Mouse (Mus musculus): ENCODE data around the gene Ubl7. TPM values are rescaled to one million over a fixed set of nuclear protein-coding genes. Genes with fewer than 3 reads are reported as not detected.
A peak's percentile ranks its signal among the peaks of the same experiment; 100 is the strongest.

Ubl7 gene
- polyA plus RNA-seq, 1 experiment, result 35.9 TPM

DNA sequence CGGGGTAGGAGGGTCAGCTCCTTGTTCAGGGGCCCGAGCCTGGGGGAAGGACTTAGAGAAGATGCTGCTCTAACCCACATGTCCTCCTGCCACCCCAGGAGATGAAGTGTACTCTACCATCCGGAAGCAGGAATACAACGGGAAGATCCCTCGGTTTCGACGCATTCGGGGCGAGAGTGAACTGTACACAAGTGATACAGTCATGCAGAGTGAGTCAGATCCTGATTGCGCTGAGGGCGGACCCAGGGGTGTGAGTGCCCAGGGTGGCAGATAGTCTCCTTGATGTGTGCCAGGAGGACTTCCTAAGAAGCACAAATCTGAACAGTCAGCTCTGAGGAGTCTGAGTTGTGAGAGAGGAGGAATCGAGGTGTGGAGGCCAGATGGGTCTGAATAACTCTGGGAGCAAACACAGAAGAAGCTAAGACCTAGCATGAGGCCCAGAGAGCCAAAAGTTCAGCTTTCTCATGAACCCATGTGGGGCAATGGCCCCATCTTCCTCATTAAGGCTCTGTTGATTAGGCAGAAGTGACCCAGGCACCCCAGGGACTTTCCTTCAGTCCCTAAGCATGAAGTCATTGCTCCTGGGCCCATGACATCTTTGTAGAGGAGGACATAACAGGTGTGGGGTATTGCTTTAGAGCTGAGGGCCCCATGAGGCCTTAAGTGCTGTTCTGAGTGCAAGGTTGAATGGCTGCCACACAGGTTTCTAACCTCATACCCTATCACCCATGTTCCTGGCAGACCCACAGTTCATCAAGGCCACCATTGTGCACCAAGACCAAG, 44.4 kb downstream of the Ubl7 start:
- H3K27ac ChIP-seq (ENCODE audit: control insufficient read depth, insufficient read depth, low read depth, low read length, poor library complexity), result peak overlapping the region; percentile 1; the same call in 1 of the 2 replicates
- peaks cover 19% of the 10 kb centered on the region for H3K4me1 ChIP-seq (ENCODE audit: control insufficient read depth, insufficient read depth, low read length)
- 86% methylated on average over 12 of the region's 12 CpGs for WGBS
- TF ChIP-seq POLR2A (IDR thresholded peaks at IDR 0.05; ENCODE audit: borderline replicate concordance, control insufficient read depth, low read depth, low read length), result no peak
- no peak for TF ChIP-seq CTCF (IDR thresholded peaks at IDR 0.05; ENCODE audit: control insufficient read depth, insufficient read depth, low read length)
- H3K4me3 ChIP-seq (replicated peaks; ENCODE audit: control insufficient read depth, low read depth, low read length), result no peak overlapping the region

DNA sequence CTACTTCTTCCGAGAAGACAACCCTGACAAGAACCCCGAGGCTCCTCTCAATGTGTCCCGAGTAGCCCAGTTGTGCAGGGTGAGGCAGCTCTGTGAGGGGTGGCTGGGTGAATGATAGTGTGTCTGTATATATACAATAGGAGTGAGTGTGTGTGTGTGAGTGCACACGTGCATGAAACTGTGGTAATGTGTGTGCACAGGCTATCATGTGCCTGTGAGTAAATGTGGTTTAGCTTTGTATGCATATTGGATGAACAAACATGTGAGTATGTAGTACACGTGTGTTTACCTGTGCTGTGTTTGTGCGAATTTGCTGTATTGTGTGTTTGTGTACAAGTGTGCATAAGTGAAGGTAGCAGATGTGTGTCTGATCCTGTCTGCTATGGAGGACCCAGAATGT, 45.0 kb downstream of the Ubl7 start:
- WGBS, result 69% methylated on average over 6 of the region's 6 CpGs
- H3K4me3 ChIP-seq (replicated peaks; ENCODE audit: control insufficient read depth, low read depth, low read length), result no peak overlapping the region
- TF ChIP-seq CTCF (IDR thresholded peaks at IDR 0.05; ENCODE audit: control insufficient read depth, insufficient read depth, low read length), result no peak
- no peak for TF ChIP-seq POLR2A (IDR thresholded peaks at IDR 0.05; ENCODE audit: borderline replicate concordance, control insufficient read depth, low read depth, low read length)
- peak overlapping the region; percentile 1; the same call in 1 of the 2 replicates for H3K27ac ChIP-seq (ENCODE audit: control insufficient read depth, insufficient read depth, low read depth, low read length, poor library complexity)
- peaks cover 19% of the 10 kb centered on the region for H3K4me1 ChIP-seq (ENCODE audit: control insufficient read depth, insufficient read depth, low read length)

DNA sequence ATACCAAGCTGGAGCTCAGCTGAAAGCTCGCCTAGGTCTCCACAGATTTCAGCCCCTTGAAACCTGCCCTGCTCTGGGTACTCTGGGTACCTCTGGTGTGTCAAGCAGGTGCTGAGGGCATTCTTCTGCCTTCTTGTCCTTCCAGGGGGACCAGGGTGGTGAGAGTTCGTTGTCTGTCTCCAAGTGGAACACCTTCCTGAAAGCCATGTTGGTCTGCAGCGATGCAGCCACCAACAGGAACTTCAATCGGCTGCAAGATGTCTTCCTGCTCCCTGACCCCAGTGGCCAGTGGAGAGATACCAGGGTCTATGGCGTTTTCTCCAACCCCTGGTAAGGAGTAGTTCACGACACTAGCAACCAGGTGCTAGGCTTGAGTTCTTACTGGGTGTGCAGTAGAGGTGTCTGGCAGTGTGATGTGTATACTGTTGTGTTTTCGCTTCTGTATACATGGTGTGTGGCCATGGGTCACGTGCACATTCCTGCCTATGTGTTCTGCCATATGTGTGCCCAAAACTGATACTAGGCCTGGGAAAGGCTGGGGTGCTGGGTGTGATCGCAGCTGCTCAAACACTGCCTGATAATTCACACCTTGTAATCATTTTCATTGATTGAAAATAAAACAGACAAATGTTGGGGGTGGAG, 45.5 kb downstream of the Ubl7 start:
- TF ChIP-seq POLR2A (IDR thresholded peaks at IDR 0.05; ENCODE audit: borderline replicate concordance, control insufficient read depth, low read depth, low read length) (no peak), CTCF (IDR thresholded peaks at IDR 0.05; ENCODE audit: control insufficient read depth, insufficient read depth, low read length) (no peak)
- Histone ChIP-seq H3K27ac (ENCODE audit: control insufficient read depth, insufficient read depth, low read depth, low read length, poor library complexity) (peak overlapping the region; percentile 76), H3K4me3 (replicated peaks; ENCODE audit: control insufficient read depth, low read depth, low read length) (no peak overlapping the region), H3K4me1 (ENCODE audit: control insufficient read depth, insufficient read depth, low read length) (peaks cover 19% of the 10 kb centered on the region)
- WGBS, result 64% methylated on average over 9 of the region's 9 CpGs

DNA sequence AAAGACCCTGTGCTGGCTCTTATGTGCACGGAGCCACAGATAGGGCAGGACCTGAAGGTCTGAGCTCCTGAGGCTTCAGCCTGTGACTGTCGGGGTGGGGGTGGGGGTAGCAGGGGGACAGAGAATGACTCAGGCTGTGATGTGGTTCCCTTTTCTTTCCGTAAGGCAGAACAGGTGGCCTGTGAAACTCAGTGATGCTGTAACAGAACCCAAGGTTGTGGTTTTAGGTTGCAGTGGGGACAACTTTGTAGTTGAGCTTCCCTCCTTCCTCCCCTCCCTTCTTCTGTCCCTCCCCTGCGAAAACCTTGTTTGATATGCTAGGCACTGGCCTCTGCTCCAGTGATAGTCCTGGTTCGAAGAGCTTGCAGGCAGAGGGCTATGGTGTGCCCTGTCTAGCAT, 46.1 kb downstream of the Ubl7 start:
- peaks cover 19% of the 10 kb centered on the region for H3K4me1 ChIP-seq (ENCODE audit: control insufficient read depth, insufficient read depth, low read length)
- no peak for TF ChIP-seq CTCF (IDR thresholded peaks at IDR 0.05; ENCODE audit: control insufficient read depth, insufficient read depth, low read length)
- no peak for TF ChIP-seq POLR2A (IDR thresholded peaks at IDR 0.05; ENCODE audit: borderline replicate concordance, control insufficient read depth, low read depth, low read length)
- H3K27ac ChIP-seq (ENCODE audit: control insufficient read depth, insufficient read depth, low read depth, low read length, poor library complexity), result peak overlapping the region; percentile 76
- WGBS, result 12% methylated on average over 5 of the region's 5 CpGs
- H3K4me3 ChIP-seq (replicated peaks; ENCODE audit: control insufficient read depth, low read depth, low read length), result no peak overlapping the region

DNA sequence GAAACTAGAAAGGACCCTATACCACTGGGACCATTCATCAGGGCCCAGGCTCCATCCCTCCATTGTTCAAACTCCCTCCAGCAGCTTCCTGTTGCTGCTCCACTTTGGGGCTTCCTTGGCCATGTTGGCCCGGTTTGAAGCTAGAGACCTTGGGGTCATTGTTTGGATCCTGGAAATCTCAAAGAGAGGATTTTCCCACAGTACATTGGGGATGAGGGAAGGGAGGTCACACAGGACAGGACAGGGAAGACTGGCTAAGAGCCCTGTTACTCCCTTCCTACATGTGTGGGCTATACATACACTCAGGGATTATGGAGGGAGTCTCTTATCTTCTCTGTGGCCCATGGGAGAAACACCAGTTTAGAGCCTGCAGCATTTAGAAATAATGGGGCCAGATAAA, 47.8 kb downstream of the Ubl7 start:
- H3K4me1 ChIP-seq (ENCODE audit: control insufficient read depth, insufficient read depth, low read length), result peaks cover 17% of the 10 kb centered on the region
- H3K27ac ChIP-seq (ENCODE audit: control insufficient read depth, insufficient read depth, low read depth, low read length, poor library complexity), result no peak overlapping the region
- 81% methylated on average over 1 of the region's 1 CpGs for WGBS
- TF ChIP-seq POLR2A (IDR thresholded peaks at IDR 0.05; ENCODE audit: borderline replicate concordance, control insufficient read depth, low read depth, low read length), result no peak
- no peak for TF ChIP-seq CTCF (IDR thresholded peaks at IDR 0.05; ENCODE audit: control insufficient read depth, insufficient read depth, low read length)
- H3K4me3 ChIP-seq (replicated peaks; ENCODE audit: control insufficient read depth, low read depth, low read length), result no peak overlapping the region

DNA sequence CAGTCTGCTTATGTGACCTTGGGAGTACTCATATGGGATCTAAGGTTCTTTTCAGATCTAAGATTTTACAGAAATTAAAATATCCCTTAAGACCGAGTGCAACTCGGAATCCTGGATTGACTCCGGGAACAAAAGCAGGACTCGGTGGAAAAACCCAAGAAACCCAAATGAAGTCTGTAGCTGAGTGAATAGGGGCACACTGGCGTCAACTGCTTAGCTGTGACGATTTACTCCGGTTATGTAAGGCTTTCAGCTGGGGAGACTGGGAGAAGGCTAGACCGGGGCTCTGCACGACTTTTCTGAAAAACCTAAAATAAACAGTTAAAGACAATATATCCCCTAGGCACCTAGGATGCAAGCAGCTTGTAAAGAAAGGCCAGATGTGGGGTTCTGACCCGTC, 48.6 kb downstream of the Ubl7 start:
- Histone ChIP-seq H3K4me1 (ENCODE audit: control insufficient read depth, insufficient read depth, low read length) (peaks cover 17% of the 10 kb centered on the region), H3K27ac (ENCODE audit: control insufficient read depth, insufficient read depth, low read depth, low read length, poor library complexity) (no peak overlapping the region), H3K4me3 (replicated peaks; ENCODE audit: control insufficient read depth, low read depth, low read length) (no peak overlapping the region)
- no peak for TF ChIP-seq CTCF (IDR thresholded peaks at IDR 0.05; ENCODE audit: control insufficient read depth, insufficient read depth, low read length)
- no peak for TF ChIP-seq POLR2A (IDR thresholded peaks at IDR 0.05; ENCODE audit: borderline replicate concordance, control insufficient read depth, low read depth, low read length)
- WGBS, result 88% methylated on average over 10 of the region's 10 CpGs

DNA sequence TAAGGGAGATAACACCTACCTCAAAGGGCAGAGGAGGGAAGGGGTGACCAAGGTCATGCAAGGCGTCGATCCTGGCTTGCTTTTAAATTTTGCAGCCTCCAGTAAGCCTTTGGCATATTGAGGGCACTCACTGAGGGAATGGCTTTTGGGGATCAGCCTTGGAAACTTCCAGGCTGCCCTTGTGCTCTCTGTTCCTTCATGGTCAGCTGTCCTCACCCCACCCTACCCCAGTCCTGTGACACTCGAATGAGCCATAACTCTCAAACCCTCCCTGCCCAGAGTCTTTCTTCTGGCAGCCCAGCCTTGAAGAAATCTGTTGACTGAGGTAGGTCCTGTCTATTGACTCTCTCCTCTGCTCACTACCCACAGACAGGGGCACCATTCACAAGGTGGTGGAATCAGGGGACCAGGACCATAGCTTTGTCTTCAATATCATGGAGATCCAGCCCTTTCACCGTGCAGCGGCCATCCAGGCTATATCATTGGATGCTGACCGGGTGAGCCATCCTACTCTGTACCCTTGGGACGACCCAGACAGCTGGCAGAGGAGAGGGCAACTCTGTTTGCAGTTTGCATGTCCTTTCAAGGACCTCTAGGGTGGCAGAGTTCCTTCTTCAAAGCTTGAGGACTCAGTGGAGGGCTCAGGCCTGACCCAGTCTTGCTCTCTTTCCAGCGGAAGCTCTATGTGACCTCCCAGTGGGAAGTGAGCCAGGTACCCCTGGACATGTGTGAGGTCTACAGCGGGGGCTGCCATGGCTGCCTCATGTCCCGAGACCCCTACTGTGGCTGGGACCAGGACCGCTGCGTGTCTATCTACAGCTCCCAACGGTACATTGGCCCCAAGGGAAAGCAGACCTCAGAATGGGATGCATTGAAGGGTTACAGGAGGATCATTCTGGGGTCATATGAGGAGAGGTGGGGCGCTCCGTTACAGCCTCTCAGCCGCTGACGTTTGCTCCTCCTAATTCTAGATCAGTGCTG, 49.4 kb downstream of the Ubl7 start:
- WGBS, result 86% methylated on average over 17 of the region's 17 CpGs
- TF ChIP-seq POLR2A (IDR thresholded peaks at IDR 0.05; ENCODE audit: borderline replicate concordance, control insufficient read depth, low read depth, low read length) (no peak), CTCF (IDR thresholded peaks at IDR 0.05; ENCODE audit: control insufficient read depth, insufficient read depth, low read length) (no peak)
- H3K27ac ChIP-seq (ENCODE audit: control insufficient read depth, insufficient read depth, low read depth, low read length, poor library complexity), result no peak overlapping the region
- H3K4me1 ChIP-seq (ENCODE audit: control insufficient read depth, insufficient read depth, low read length), result peaks cover 13% of the 10 kb centered on the region
- H3K4me3 ChIP-seq (replicated peaks; ENCODE audit: control insufficient read depth, low read depth, low read length), result no peak overlapping the region

DNA sequence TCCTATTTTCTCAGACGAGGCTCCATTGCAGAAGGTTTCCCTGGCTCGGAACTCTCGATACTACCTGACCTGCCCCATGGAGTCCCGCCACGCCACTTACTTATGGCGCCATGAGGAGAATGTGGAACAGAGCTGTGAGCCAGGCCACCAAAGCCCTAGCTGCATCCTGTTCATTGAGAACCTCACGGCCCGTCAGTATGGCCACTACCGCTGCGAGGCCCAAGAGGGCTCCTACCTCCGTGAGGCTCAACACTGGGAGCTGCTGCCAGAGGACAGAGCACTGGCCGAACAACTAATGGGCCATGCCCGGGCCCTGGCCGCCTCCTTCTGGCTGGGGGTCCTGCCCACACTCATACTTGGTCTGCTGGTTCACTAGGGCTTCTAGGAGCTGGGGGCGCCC, 50.4 kb downstream of the Ubl7 start:
- Histone ChIP-seq H3K27ac (ENCODE audit: control insufficient read depth, insufficient read depth, low read depth, low read length, poor library complexity) (no peak overlapping the region), H3K4me1 (ENCODE audit: control insufficient read depth, insufficient read depth, low read length) (peaks cover 9% of the 10 kb centered on the region), H3K4me3 (replicated peaks; ENCODE audit: control insufficient read depth, low read depth, low read length) (no peak overlapping the region)
- WGBS, result 86% methylated on average over 15 of the region's 15 CpGs
- TF ChIP-seq POLR2A (IDR thresholded peaks at IDR 0.05; ENCODE audit: borderline replicate concordance, control insufficient read depth, low read depth, low read length) (no peak), CTCF (IDR thresholded peaks at IDR 0.05; ENCODE audit: control insufficient read depth, insufficient read depth, low read length) (no peak)
